Mouse (Mus musculus) liver, embryonic 12.5 days (tissue): ENCODE data around the gene Nol4l. TPM values are rescaled to one million over a fixed set of nuclear protein-coding genes. Genes with fewer than 3 reads are reported as not detected.

Source experiments
- ATAC-seq: fragments of 200-750 bp; cut with Nextera tagmentation; 2 replicates; pipeline ENCODE4 v1.8.0; 2017; ENCODE audit warnings: moderate number of reproducible peaks, mild to moderate bottlenecking, moderate library complexity
- H3K27ac ChIP-seq: fragments of 300-500 bp; sonication (generic); 2 replicates; pipeline ENCODE4 v1.5.1; 2016; ENCODE audit warnings: mild to moderate bottlenecking
- H3K27me3 ChIP-seq: fragments of 300-500 bp; sonication (generic); replicated peaks from 2 replicates; pipeline ENCODE4 v1.6.1; 2016; ENCODE audit warnings: mild to moderate bottlenecking, moderate library complexity
- H3K36me3 ChIP-seq: fragments of 300-500 bp; sonication (generic); 2 replicates; pipeline ENCODE4 v1.6.1; 2016; ENCODE audit warnings: mild to moderate bottlenecking, moderate library complexity
- H3K4me1 ChIP-seq: fragments of 300-500 bp; sonication (generic); 2 replicates; pipeline ENCODE4 v1.6.1; 2016
- H3K4me2 ChIP-seq: fragments of 300-500 bp; sonication (generic); 2 replicates; pipeline ENCODE4 v1.6.1; 2016; ENCODE audit warnings: mild to moderate bottlenecking, moderate library complexity
- H3K4me3 ChIP-seq: fragments of 300-500 bp; sonication (generic); 2 replicates; pipeline ENCODE4 v1.5.1; 2016; ENCODE audit warnings: mild to moderate bottlenecking, moderate library complexity
- H3K9ac ChIP-seq: fragments of 300-500 bp; sonication (generic); 2 replicates; pipeline ENCODE4 v1.6.1; 2016; ENCODE audit warnings: mild to moderate bottlenecking, moderate library complexity
- H3K9me3 ChIP-seq: fragments of 300-500 bp; sonication (generic); replicated peaks from 2 replicates; pipeline ENCODE4 v1.6.1; 2016; ENCODE audit warnings: mild to moderate bottlenecking, moderate library complexity
- WGBS: fragments of 180-500 bp; shearing (Covaris S2); methylation state at CpG from one replicate; pipeline ENCODE4 v1.1.7; 2016; ENCODE audit not compliant: insufficient replicate concordance; 5-methylcytosine and 5-hydroxymethylcytosine counted together
- polyA plus RNA-seq: library from polyadenylated mRNA; unstranded; fragments of >200 nt; fragmentation: Nextera tagmentation; extraction: Ambion mirVana; gene quantifications from 2 replicates; pipeline ENCODE4 v1.2.1, GENCODE M21; 2016

Nol4l gene
- polyA plus RNA-seq, 1 experiment from 2014 or later = 9.3 TPM

GRCm38 (mm10) chr2:153558464-153558863, 28.7 kb upstream of the Nol4l start:
- Histone ChIP-seq H3K27me3 (no peaks in the 10 kb centered on the region), H3K36me3 (no peaks in the 10 kb centered on the region), H3K4me3 (no peak overlapping the region), H3K9ac (no peak overlapping the region), H3K9me3 (no peaks in the 10 kb centered on the region), H3K4me1 (peaks cover 66% of the 10 kb centered on the region), H3K4me2 (no peak overlapping the region), H3K27ac (peak overlapping the region; percentile 4)
- 38% methylated on average over 6 of the region's 6 CpGs for WGBS
- 0 out of 2 replicates have a peak, but pooled peaks have one; percentile 40 for ATAC-seq

- no peak for ATAC-seq
- WGBS = 14% methylated on average over 4 of the region's 4 CpGs
- Histone ChIP-seq H3K36me3 (no peaks in the 10 kb centered on the region), H3K4me1 (peaks cover 62% of the 10 kb centered on the region), H3K4me3 (no peak overlapping the region), H3K9me3 (no peaks in the 10 kb centered on the region), H3K4me2 (no peak overlapping the region), H3K27me3 (no peaks in the 10 kb centered on the region), H3K27ac (0 out of 2 replicates have a peak overlapping the region, but pooled peaks have one; percentile 23), H3K9ac (no peak overlapping the region)
These were observed 27.5 kb upstream of the Nol4l start for GRCm38 (mm10) chr2:153557259-153557658.

- Histone ChIP-seq H3K4me1 (peaks cover 51% of the 10 kb centered on the region), H3K36me3 (no peaks in the 10 kb centered on the region), H3K9ac (no peak overlapping the region), H3K27ac (no peak overlapping the region), H3K27me3 (no peaks in the 10 kb centered on the region), H3K4me2 (no peak overlapping the region), H3K9me3 (no peaks in the 10 kb centered on the region), H3K4me3 (no peak overlapping the region)
- 69% methylated on average over 9 of the region's 9 CpGs for WGBS
- ATAC-seq = no peak
These were observed 26.4 kb upstream of the Nol4l start for GRCm38 (mm10) chr2:153556208-153556607.

- Histone ChIP-seq H3K27ac (no peak overlapping the region), H3K27me3 (no peaks in the 10 kb centered on the region), H3K4me2 (no peak overlapping the region), H3K9ac (no peak overlapping the region), H3K4me3 (no peak overlapping the region), H3K9me3 (no peaks in the 10 kb centered on the region), H3K4me1 (peaks cover 41% of the 10 kb centered on the region), H3K36me3 (no peaks in the 10 kb centered on the region)
- no peak for ATAC-seq
- WGBS = 70% methylated on average over 7 of the region's 7 CpGs
These were observed 24.8 kb upstream of the Nol4l start for GRCm38 (mm10) chr2:153554543-153554942.

DNA sequence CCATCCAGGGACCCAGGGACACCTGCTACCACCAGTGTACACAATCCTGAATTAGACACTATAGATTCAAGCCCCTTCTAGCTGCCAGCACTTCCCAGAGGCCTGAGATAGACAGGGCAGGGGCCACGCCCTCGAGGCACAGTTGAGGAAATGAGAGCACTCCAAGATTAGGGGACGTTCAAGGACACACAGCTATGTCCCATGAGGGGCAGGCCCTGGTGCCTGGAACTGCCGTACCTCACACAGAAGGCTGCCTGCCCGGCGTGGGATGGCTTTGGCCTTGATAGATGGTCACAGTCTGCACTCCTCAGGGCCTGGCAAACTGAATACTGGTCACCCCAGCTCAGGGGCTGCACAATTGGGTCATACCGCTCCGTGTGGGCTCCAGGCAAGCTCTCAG, 19.7 kb upstream of the Nol4l start:
- H3K27me3 ChIP-seq = no peaks in the 10 kb centered on the region
- 0 out of 2 replicates have a peak overlapping the region, but pooled peaks have one; percentile 3 for H3K27ac ChIP-seq
- no peaks in the 10 kb centered on the region for H3K9me3 ChIP-seq
- H3K4me2 ChIP-seq = 0 out of 2 replicates have a peak overlapping the region, but pooled peaks have one; percentile 3
- no peak overlapping the region for H3K4me3 ChIP-seq
- no peak overlapping the region for H3K9ac ChIP-seq
- H3K36me3 ChIP-seq = no peaks in the 10 kb centered on the region
- peaks cover 57% of the 10 kb centered on the region for H3K4me1 ChIP-seq
- ATAC-seq = peak; percentile 61
- WGBS = 41% methylated on average over 8 of the region's 8 CpGs

GRCm38 (mm10) chr2:153548221-153548923, 18.6 kb upstream of the Nol4l start:
- no peaks in the 10 kb centered on the region for H3K27me3 ChIP-seq
- peaks cover 69% of the 10 kb centered on the region for H3K4me1 ChIP-seq
- ATAC-seq = no peak
- no peak overlapping the region for H3K9ac ChIP-seq
- no peaks in the 10 kb centered on the region for H3K9me3 ChIP-seq
- no peaks in the 10 kb centered on the region for H3K36me3 ChIP-seq
- H3K4me2 ChIP-seq = peak overlapping the region; percentile 55; the same call in 1 of the 2 replicates
- H3K4me3 ChIP-seq = no peak overlapping the region
- 58% methylated on average over 14 of the region's 14 CpGs for WGBS
- H3K27ac ChIP-seq = peak overlapping the region; percentile 86; the same call in 1 of the 2 replicates

DNA sequence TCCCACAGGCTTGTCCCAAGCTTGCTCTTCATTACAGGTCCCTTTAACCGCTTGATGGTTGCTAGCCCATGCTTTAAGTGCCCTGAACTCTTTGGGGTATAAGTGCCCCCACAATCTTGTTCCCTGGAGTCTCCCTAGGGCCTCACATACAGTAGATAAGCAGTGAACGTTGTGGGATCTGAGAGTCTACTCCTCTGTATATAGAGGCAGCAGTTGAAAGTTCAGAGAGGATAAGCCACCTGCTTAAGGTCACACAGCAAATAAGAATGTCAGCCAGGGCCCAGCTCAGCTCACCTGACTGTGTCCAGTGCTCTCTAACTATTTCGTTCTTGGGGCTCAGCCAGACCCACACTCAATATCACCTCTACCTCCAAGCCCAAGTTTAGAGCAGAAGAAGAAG, 17.9 kb upstream of the Nol4l start:
- H3K36me3 ChIP-seq = no peaks in the 10 kb centered on the region
- peak overlapping the region; percentile 49 for H3K9ac ChIP-seq
- peak; percentile 27; the same call in 1 of the 2 replicates for ATAC-seq
- 49% methylated on average over 3 of the region's 3 CpGs for WGBS
- peak overlapping the region; percentile 55 for H3K4me2 ChIP-seq
- no peaks in the 10 kb centered on the region for H3K27me3 ChIP-seq
- H3K4me1 ChIP-seq = peaks cover 76% of the 10 kb centered on the region
- H3K9me3 ChIP-seq = no peaks in the 10 kb centered on the region
- H3K4me3 ChIP-seq = no peak overlapping the region
- peak overlapping the region; percentile 86 for H3K27ac ChIP-seq

DNA sequence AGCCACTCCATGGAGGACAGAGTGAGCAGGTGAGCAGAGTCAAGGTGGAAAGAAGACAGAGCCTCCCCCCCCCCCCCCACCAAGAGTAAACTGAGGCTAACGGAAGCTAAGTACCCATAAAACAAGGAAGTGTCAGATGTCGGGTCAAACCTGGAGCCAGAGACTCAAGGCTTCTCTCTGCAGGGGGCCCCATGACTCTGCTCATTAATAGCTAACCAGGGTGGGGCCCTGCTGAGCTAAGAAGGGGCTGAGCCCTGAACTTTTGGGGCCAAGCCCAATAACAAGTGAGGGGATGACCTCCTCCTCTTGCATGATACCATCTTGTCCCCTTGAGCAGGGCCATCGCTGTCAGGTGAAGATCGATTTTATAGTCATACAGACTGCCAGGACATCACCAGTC, 17.2 kb upstream of the Nol4l start:
- H3K4me2 ChIP-seq = peak overlapping the region; percentile 55
- peaks cover 83% of the 10 kb centered on the region for H3K4me1 ChIP-seq
- no peaks in the 10 kb centered on the region for H3K36me3 ChIP-seq
- peak overlapping the region; percentile 0; the same call in 1 of the 2 replicates for H3K4me3 ChIP-seq
- peak overlapping the region; percentile 86 for H3K27ac ChIP-seq
- peak overlapping the region; percentile 49 for H3K9ac ChIP-seq
- WGBS = 25% methylated on average over 4 of the region's 4 CpGs
- ATAC-seq = peak; percentile 46
- H3K27me3 ChIP-seq = no peaks in the 10 kb centered on the region
- H3K9me3 ChIP-seq = no peaks in the 10 kb centered on the region

- no peaks in the 10 kb centered on the region for H3K36me3 ChIP-seq
- no peak for ATAC-seq
- 36% methylated on average over 5 of the region's 5 CpGs for WGBS
- H3K4me3 ChIP-seq = peak overlapping the region; percentile 0; the same call in 1 of the 2 replicates
- H3K4me2 ChIP-seq = peak overlapping the region; percentile 55
- H3K27ac ChIP-seq = peak overlapping the region; percentile 86
- H3K9ac ChIP-seq = peak overlapping the region; percentile 49; the same call in 1 of the 2 replicates
- no peaks in the 10 kb centered on the region for H3K9me3 ChIP-seq
- peaks cover 85% of the 10 kb centered on the region for H3K4me1 ChIP-seq
- no peaks in the 10 kb centered on the region for H3K27me3 ChIP-seq
These were observed 16.7 kb upstream of the Nol4l start for GRCm38 (mm10) chr2:153546471-153546870.

DNA sequence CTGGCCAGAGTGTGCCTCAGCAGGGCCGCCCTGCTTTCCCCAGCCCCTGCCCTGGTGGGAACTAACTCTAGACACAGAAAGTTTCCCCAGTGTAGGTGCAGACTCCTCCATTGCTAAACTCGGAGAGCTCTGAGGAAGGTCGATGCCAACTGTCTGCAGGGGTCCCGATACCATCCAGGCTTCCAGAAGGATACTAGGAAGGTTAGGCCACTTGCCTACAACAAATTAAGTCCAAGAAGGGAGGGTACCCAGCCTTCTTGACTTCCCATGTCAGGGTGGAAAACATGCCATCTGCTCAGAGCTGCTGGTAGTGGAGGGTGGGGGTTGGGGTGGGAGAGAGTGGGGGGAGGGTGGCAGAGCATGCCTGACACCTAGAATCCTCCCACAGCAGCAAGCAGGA, 15.0 kb upstream of the Nol4l start:
- no peaks in the 10 kb centered on the region for H3K36me3 ChIP-seq

DNA sequence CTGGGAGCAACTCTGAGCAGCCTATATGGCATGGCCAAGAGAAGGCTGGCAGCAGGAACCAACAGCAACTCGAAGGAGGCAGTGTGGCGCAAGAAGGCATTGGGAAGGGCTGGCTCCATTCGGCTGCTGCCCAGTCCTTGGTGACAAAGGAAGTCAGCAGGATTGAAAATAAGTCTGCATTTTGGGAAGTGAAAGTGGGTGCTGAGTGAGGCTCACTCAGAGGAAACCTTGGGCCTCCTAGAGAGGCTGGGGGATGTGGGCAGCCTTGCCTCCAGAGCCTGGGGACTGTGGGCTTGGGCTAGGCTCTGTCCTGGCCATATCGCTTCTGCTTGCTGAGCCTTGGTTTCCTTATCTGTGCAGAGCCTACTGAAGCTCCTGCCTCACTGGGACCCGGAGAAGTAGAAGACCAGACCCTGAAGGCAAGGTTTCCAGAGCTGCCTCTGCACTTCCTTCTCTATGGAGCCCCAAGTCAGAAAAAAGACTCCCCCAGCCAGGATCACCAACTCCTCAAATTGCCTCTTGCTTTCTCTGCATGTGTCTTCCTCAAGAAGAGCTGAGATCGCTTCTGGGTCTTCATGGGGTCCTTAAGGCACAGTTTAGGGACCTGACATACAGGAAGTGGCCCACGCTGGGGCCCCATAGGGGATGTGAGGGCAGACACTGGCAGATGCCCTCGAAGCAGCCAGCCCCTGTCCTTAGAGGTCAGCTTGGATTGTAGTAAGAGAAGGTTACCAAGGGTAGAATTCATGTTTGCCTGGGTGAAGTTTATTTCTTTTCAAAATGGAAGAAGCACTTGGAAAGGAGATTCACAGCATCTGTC, 14.3 kb upstream of the Nol4l start:
- no peaks in the 10 kb centered on the region for H3K9me3 ChIP-seq
- H3K4me1 ChIP-seq = peaks cover 79% of the 10 kb centered on the region
- H3K9ac ChIP-seq = peak overlapping the region; percentile 56
- peak; percentile 75 for ATAC-seq
- H3K36me3 ChIP-seq = no peaks in the 10 kb centered on the region
- peak overlapping the region; percentile 86 for H3K27ac ChIP-seq
- H3K27me3 ChIP-seq = no peaks in the 10 kb centered on the region; the same call in 1 of the 2 replicates
- peak overlapping the region; percentile 56 for H3K4me2 ChIP-seq
- H3K4me3 ChIP-seq = peak overlapping the region; percentile 8; the same call in 1 of the 2 replicates
- 29% methylated on average over 8 of the region's 8 CpGs for WGBS

More for the DNA sequence above, 15.0 kb upstream of the Nol4l start:
- no peak for ATAC-seq
- H3K9me3 ChIP-seq = no peaks in the 10 kb centered on the region
- H3K4me3 ChIP-seq = no peak overlapping the region
- peak overlapping the region; percentile 86 for H3K27ac ChIP-seq
- no peaks in the 10 kb centered on the region; the same call in 1 of the 2 replicates for H3K27me3 ChIP-seq
- WGBS = 42% methylated on average over 4 of the region's 4 CpGs
- peak overlapping the region; percentile 56 for H3K9ac ChIP-seq
- peaks cover 86% of the 10 kb centered on the region for H3K4me1 ChIP-seq
- H3K4me2 ChIP-seq = peak overlapping the region; percentile 56
